Comparison of ENCODE assay signal across 8 mouse cellular contexts in the genomic region with DNA sequence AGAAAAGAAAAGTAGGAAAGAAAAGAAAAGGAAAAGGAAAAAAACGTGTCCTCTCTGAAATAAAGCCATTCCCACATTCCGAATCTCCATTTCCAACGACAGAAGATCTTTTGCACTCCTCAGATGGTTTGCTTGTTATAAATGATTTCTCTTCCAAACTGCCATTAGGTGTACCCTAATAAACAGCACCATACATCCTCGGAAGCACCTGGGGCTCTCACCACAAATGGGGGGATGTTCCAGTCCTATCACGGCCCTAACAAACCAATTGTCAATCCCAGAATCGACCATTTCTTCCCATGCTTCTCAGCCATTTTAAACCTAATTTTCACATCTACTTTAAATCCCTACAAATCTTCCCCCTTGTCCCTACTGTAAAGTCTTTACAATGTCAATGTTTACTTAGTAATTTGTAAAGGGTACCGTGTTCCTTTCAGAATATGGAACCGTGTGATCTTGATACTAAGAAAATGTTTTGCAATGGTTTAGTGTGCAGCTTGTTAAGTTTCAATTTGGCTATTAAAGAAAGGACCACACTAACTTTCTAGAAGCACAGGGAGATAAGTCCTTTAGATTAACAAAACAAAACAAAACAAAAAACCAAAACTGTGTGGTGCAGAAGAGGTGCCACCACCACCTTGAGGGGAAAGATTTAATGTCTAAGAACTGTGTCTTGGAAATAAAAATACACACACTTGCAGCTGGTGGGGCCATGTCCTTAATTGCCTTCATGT.
DNase-seq lines count a peak whose midpoint lies in the region; ATAC-seq lines count a peak whose summit lies in the region.

No protein-coding gene starts in this region.

- intact Hi-C loops in heart, postnatal 14 days (cut with DNase I), result no loop called here
- intact Hi-C loops in left cerebral cortex, postnatal 10 days (cut with DNase I), result no loop called here

- H3K9me3 ChIP-seq in heart, embryonic 14.5 days (ENCODE audit: control insufficient read depth, low read length), result no peaks in the 10 kb centered on the region
- no peaks in the 10 kb centered on the region; the same call in 1 of the 2 replicates for H3K9me3 ChIP-seq in hindbrain, embryonic 12.5 days (replicated peaks)
- no peaks in the 10 kb centered on the region for H3K9me3 ChIP-seq in midbrain, embryonic 14.5 days (ENCODE audit: control insufficient read depth, low read length)

- no peaks in the 10 kb centered on the region for H3K27me3 ChIP-seq in heart, embryonic 14.5 days (ENCODE audit: control insufficient read depth, insufficient read depth, low read length)
- no peaks in the 10 kb centered on the region for H3K27me3 ChIP-seq in hindbrain, embryonic 12.5 days
- H3K27me3 ChIP-seq in midbrain, embryonic 14.5 days (ENCODE audit: control insufficient read depth, insufficient read depth, low read length), result no peaks in the 10 kb centered on the region

- peak overlapping the region; percentile 35 to 88 for H3K27ac ChIP-seq in heart, embryonic 14.5 days (replicated peaks in 1 of 2; ENCODE audit: control insufficient read depth in 1 of 2, insufficient read depth in 1 of 2, low read depth in 2 of 2, low read length in 2 of 2)
- peak overlapping the region; percentile 86 for H3K27ac ChIP-seq in hindbrain, embryonic 12.5 days
- peak overlapping the region; percentile 85 for H3K27ac ChIP-seq in midbrain, embryonic 14.5 days (replicated peaks; ENCODE audit: low read depth, low read length)

- 43% methylated on average over 8 of the region's 8 CpGs for WGBS in heart, embryonic 14.5 days
- WGBS in hindbrain, embryonic 12.5 days, result 34% methylated on average over 8 of the region's 8 CpGs
- 28% methylated on average over 8 of the region's 8 CpGs for WGBS in midbrain, embryonic 14.5 days

- peak overlapping the region; percentile 79 for H3K9ac ChIP-seq in heart, embryonic 14.5 days (ENCODE audit: low read length)
- H3K9ac ChIP-seq in hindbrain, embryonic 12.5 days, result peak overlapping the region; percentile 53
- H3K9ac ChIP-seq in midbrain, embryonic 14.5 days (replicated peaks; ENCODE audit: low read length), result peak overlapping the region; percentile 36

- H3K4me3 ChIP-seq in heart, embryonic 14.5 days (ENCODE audit: control insufficient read depth in 1 of 2, insufficient read depth in 1 of 2, low read depth in 1 of 2, low read length in 2 of 2), result peak overlapping the region in 1 of 2 experiments; percentile 39; a peak in 2 of 4 replicates
- H3K4me3 ChIP-seq in hindbrain, embryonic 12.5 days, result no peak overlapping the region
- H3K4me3 ChIP-seq in midbrain, embryonic 14.5 days (replicated peaks; ENCODE audit: low read depth, low read length), result peak overlapping the region; percentile 35; the same call in 1 of the 2 replicates

- no peaks in the 10 kb centered on the region for H3K36me3 ChIP-seq in heart, embryonic 14.5 days (ENCODE audit: control insufficient read depth, insufficient read depth, low read length)
- no peaks in the 10 kb centered on the region for H3K36me3 ChIP-seq in hindbrain, embryonic 12.5 days
- no peaks in the 10 kb centered on the region for H3K36me3 ChIP-seq in midbrain, embryonic 14.5 days (ENCODE audit: control insufficient read depth, insufficient read depth, low read length)

- peak overlapping the region; percentile 69 for H3K4me2 ChIP-seq in heart, embryonic 14.5 days (ENCODE audit: low read length)
- peak overlapping the region; percentile 54 for H3K4me2 ChIP-seq in hindbrain, embryonic 12.5 days (replicated peaks)
- H3K4me2 ChIP-seq in midbrain, embryonic 14.5 days (ENCODE audit: low read length), result peak overlapping the region; percentile 54

- no peak for DNase-seq in heart, postnatal 14 days
- peak; percentile 46 for DNase-seq in Muller cell, postnatal 12 days (ENCODE audit: inconsistent ontology term)
- DNase-seq in midbrain, embryonic 14.5 days, result no peak
- DNase-seq in right cerebral cortex, adult 2 months (ENCODE audit: low spot score in 2 of 2), result no peak
- DNase-seq in left cerebral cortex, postnatal 10 days (ENCODE audit: extremely low spot score in 1 of 2, low spot score in 2 of 2), result no peak
- DNase-seq in adrenal gland, postnatal 10 days, result no peak

- H3K4me1 ChIP-seq in heart, embryonic 14.5 days (ENCODE audit: control insufficient read depth in 2 of 2, insufficient read depth in 2 of 2, low read length in 2 of 2), result peaks cover 0 to 5% of the 10 kb centered on the region in 2 experiments; a peak in 2 of 4 replicates
- H3K4me1 ChIP-seq in hindbrain, embryonic 12.5 days, result peaks cover 15% of the 10 kb centered on the region
- H3K4me1 ChIP-seq in midbrain, embryonic 14.5 days (ENCODE audit: control insufficient read depth, insufficient read depth, low read length), result peaks cover 14% of the 10 kb centered on the region

- no peak for ATAC-seq in heart, embryonic 14.5 days (ENCODE audit: insufficient number of reproducible peaks, insufficient read depth, low FRiP score, low read depth)
- no peak for ATAC-seq in hindbrain, embryonic 12.5 days (ENCODE audit: low FRiP score)
- ATAC-seq in midbrain, embryonic 14.5 days (ENCODE audit: low FRiP score, low TSS enrichment), result no peak
